Mouse (Mus musculus): ENCODE results near the gene Zfp276.

DNA sequence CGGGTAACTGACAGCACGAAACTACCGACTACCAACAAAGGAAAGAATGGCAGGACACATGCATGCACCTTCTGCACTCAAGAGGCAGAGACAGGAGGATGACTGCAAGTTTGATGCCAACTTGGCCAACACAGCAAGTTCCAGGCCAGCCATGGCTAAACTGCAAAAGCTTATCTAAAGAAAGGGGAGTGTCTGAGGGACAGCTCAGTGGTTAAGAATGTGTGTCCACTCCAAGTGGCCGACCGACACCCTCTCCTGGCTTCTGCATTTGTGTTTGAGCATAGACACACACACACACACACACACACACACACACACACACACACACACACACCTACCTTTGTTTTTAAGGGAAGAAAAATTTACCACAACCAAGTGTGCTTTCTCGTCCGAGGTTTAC, 24.4 kb downstream of the Zfp276 start:
- TF ChIP-seq MAX (IDR thresholded peaks at IDR 0.05) = peak; percentile 7
- no peak for TF ChIP-seq CTCF (IDR thresholded peaks at IDR 0.05; ENCODE audit: control insufficient read depth, insufficient read depth, insufficient read length)
- TF ChIP-seq MYOD1 (IDR thresholded peaks at IDR 0.05; ENCODE audit: control insufficient read depth, insufficient read length, low read depth) = no peak
- TF ChIP-seq FOSL1 (IDR thresholded peaks at IDR 0.05; ENCODE audit: insufficient read depth, low read length, poor library complexity, severe bottlenecking) = no peak
- TF ChIP-seq CEBPB (IDR thresholded peaks at IDR 0.05; ENCODE audit: low read depth) = no peak
- TF ChIP-seq USF1 (IDR thresholded peaks at IDR 0.05; ENCODE audit: low read depth) = no peak

Data from C2C12 (cell line).